Mouse (Mus musculus): ENCODE data around the gene Vmn2r113. TPM values are rescaled to one million over a fixed set of nuclear protein-coding genes. Genes with fewer than 3 reads are reported as not detected.
"Not testable (repeated sequence)": the region's sequence is repeated elsewhere in the genome, so short reads cannot be mapped to it uniquely, and the experiment has no call there.

Vmn2r113 gene
- not detected in 2 replicates for polyA plus RNA-seq (2012; ENCODE audit: insufficient read depth, insufficient read length, low replicate concordance, missing spikeins)

- not testable (repeated sequence) for H3K27ac ChIP-seq (ENCODE audit: insufficient read depth, low read depth, low read length); H3K4me3 ChIP-seq (ENCODE audit: insufficient read depth, low read depth, low read length); H3K4me1 ChIP-seq (ENCODE audit: control insufficient read depth, insufficient read depth, low read length)
- no CpG with 5 or more reads among the region's 4 CpGs for WGBS
Observed at GRCm38 (mm10) chr17:22942684-22943083, at the start of gene Vmn2r113. Gene Vmn2r113, plus strand, starts transcription at chr17:22942984.

Other genes with a start within 250 kb of the Vmn2r113 start
- gene Zfp945, start 75.8 kb upstream of the Vmn2r113 start, polyA plus RNA-seq (2012; ENCODE audit: insufficient read depth, insufficient read length, low replicate concordance, missing spikeins), result not detected in 2 replicates
- not detected in 2 replicates for gene Vmn2r-ps130, start 118.2 kb downstream of the Vmn2r113 start, polyA plus RNA-seq (2012; ENCODE audit: insufficient read depth, insufficient read length, low replicate concordance, missing spikeins)

Data from olfactory bulb, adult 2 months (tissue).